Mouse (Mus musculus) liver, embryonic 15.5 days (tissue): ENCODE measurements around the gene Tyro3. TPM values are rescaled to one million over a fixed set of nuclear protein-coding genes. Genes with fewer than 3 reads are reported as not detected.

Experiments
- ATAC-seq: fragments of 200-750 bp; cut with Nextera tagmentation; 2 replicates; pipeline ENCODE4 v1.8.0; 2017; ENCODE audit warnings: moderate number of reproducible peaks, mild to moderate bottlenecking, moderate library complexity; ENCODE audit not compliant: insufficient read depth
- H3K27ac ChIP-seq: fragments of 300-500 bp; sonication (generic); replicated peaks from 2 replicates; pipeline ENCODE4 v1.5.1; 2015; ENCODE audit warnings: mild to moderate bottlenecking, inconsistent platforms
- H3K27me3 ChIP-seq: fragments of 300-500 bp; sonication (generic); 2 replicates; pipeline ENCODE4 v1.6.1; 2015; ENCODE audit warnings: mild to moderate bottlenecking, inconsistent platforms
- H3K36me3 ChIP-seq: fragments of 300-500 bp; sonication (generic); replicated peaks from 2 replicates; pipeline ENCODE4 v1.6.1; 2015; ENCODE audit warnings: moderate library complexity, mild to moderate bottlenecking, inconsistent platforms
- H3K4me1 ChIP-seq: fragments of 300-500 bp; sonication (generic); replicated peaks from 2 replicates; pipeline ENCODE4 v1.6.1; 2015; ENCODE audit warnings: inconsistent platforms
- H3K4me2 ChIP-seq: fragments of 300-500 bp; sonication (generic); 2 replicates; pipeline ENCODE4 v1.6.1; 2015; ENCODE audit warnings: moderate library complexity, mild to moderate bottlenecking, inconsistent platforms
- H3K4me3 ChIP-seq: fragments of 300-500 bp; sonication (generic); replicated peaks from 2 replicates; pipeline ENCODE4 v1.5.1; 2015; ENCODE audit warnings: mild to moderate bottlenecking, inconsistent platforms
- H3K9ac ChIP-seq: fragments of 300-500 bp; sonication (generic); 2 replicates; pipeline ENCODE4 v1.6.1; 2015; ENCODE audit warnings: moderate library complexity, mild to moderate bottlenecking, inconsistent platforms
- H3K9me3 ChIP-seq: fragments of 300-500 bp; sonication (generic); replicated peaks from 2 replicates; pipeline ENCODE4 v1.6.1; 2016; ENCODE audit warnings: inconsistent platforms
- WGBS: fragments of 180-500 bp; shearing (Covaris S2); methylation state at CpG from one replicate; pipeline ENCODE4 v1.1.7; 2015; ENCODE audit warnings: mixed read lengths; ENCODE audit not compliant: insufficient replicate concordance; 5-methylcytosine and 5-hydroxymethylcytosine counted together
- polyA plus RNA-seq: library from polyadenylated mRNA; unstranded; fragments of >200 nt; fragmentation: Nextera tagmentation; extraction: Ambion mirVana; gene quantifications from 2 replicates; pipeline ENCODE4 v1.2.1, GENCODE M21; 2015

The Tyro3 gene
- 1.1 TPM in 2 replicates for polyA plus RNA-seq

GRCm38 (mm10) chr2:119797279-119797783 is at the start of gene Tyro3:
Tyro3 (plus strand) TSS chr2:119797733.
- Histone ChIP-seq H3K9me3 (no peaks in the 10 kb centered on the region), H3K27me3 (peaks cover 78% of the 10 kb centered on the region), H3K4me2 (no peak within 1 kb of the TSS), H3K9ac (no peak within 1 kb of the TSS), H3K4me3 (no peak within 1 kb of the TSS), H3K4me1 (peaks cover 15% of the 10 kb centered on the region), H3K36me3 (no peaks in the 10 kb centered on the region), H3K27ac (no peak within 1 kb of the TSS)
- no peak for ATAC-seq
- 53% methylated on average over 5 of the region's 5 CpGs for WGBS

- WGBS, result 66% methylated on average over 13 of the region's 13 CpGs
- H3K9ac ChIP-seq, result no peak overlapping the region
- H3K27ac ChIP-seq, result no peak overlapping the region
- H3K4me2 ChIP-seq, result no peak overlapping the region
- no peak for ATAC-seq
- H3K4me3 ChIP-seq, result no peak overlapping the region
- H3K36me3 ChIP-seq, result no peaks in the 10 kb centered on the region
- peaks cover 97% of the 10 kb centered on the region for H3K27me3 ChIP-seq
- peaks cover 12% of the 10 kb centered on the region for H3K4me1 ChIP-seq
- no peaks in the 10 kb centered on the region for H3K9me3 ChIP-seq
These were observed 48.3 kb upstream of the Tyro3 start for GRCm38 (mm10) chr2:119749260-119749659.

- H3K27ac ChIP-seq, result no peak overlapping the region
- peaks cover 100% of the 10 kb centered on the region for H3K27me3 ChIP-seq
- peak overlapping the region; percentile 73 for H3K4me2 ChIP-seq
- no peaks in the 10 kb centered on the region for H3K36me3 ChIP-seq
- ATAC-seq, result peak; percentile 18; the same call in 1 of the 2 replicates
- peaks cover 16% of the 10 kb centered on the region for H3K4me1 ChIP-seq
- 6% methylated on average over 27 of the region's 31 CpGs for WGBS
- H3K4me3 ChIP-seq, result peak overlapping the region; percentile 55
- H3K9me3 ChIP-seq, result no peaks in the 10 kb centered on the region
- H3K9ac ChIP-seq, result no peak overlapping the region
These were observed 39.9 kb upstream of the Tyro3 start for GRCm38 (mm10) chr2:119757601-119758100.

GRCm38 (mm10) chr2:119758101-119758843 is 39.3 kb upstream of the Tyro3 start:
- 1% methylated on average over 69 of the region's 77 CpGs for WGBS
- Histone ChIP-seq H3K4me1 (peaks cover 16% of the 10 kb centered on the region), H3K4me3 (peak overlapping the region; percentile 55), H3K27me3 (peaks cover 96% of the 10 kb centered on the region), H3K9ac (no peak overlapping the region), H3K36me3 (no peaks in the 10 kb centered on the region), H3K27ac (no peak overlapping the region), H3K9me3 (no peaks in the 10 kb centered on the region), H3K4me2 (peak overlapping the region; percentile 73)
- ATAC-seq, result peak; percentile 28

- Histone ChIP-seq H3K4me3 (peak overlapping the region; percentile 55), H3K9ac (no peak overlapping the region), H3K4me1 (peaks cover 16% of the 10 kb centered on the region), H3K9me3 (no peaks in the 10 kb centered on the region), H3K36me3 (0 out of 2 replicates have a peak, but pooled peaks cover 8% of the 10 kb centered on the region), H3K27me3 (peaks cover 87% of the 10 kb centered on the region), H3K4me2 (peak overlapping the region; percentile 73), H3K27ac (no peak overlapping the region)
- WGBS, result 5% methylated on average over 44 of the region's 44 CpGs
- no peak for ATAC-seq
These were observed 38.4 kb upstream of the Tyro3 start for GRCm38 (mm10) chr2:119758844-119759835.

- no peak within 1 kb of the TSS for H3K9ac ChIP-seq
- peaks cover 76% of the 10 kb centered on the region for H3K27me3 ChIP-seq
- WGBS, result 10% methylated on average over 9 of the region's 9 CpGs
- no peak within 1 kb of the TSS; the same call in 1 of the 2 replicates for H3K4me2 ChIP-seq
- H3K4me1 ChIP-seq, result peaks cover 16% of the 10 kb centered on the region
- no peak within 1 kb of the TSS for H3K4me3 ChIP-seq
- no peak within 1 kb of the TSS for H3K27ac ChIP-seq
- no peak for ATAC-seq
- H3K36me3 ChIP-seq, result peaks cover 13% of the 10 kb centered on the region; the same call in 1 of the 2 replicates
- H3K9me3 ChIP-seq, result no peaks in the 10 kb centered on the region
These were observed 37.3 kb upstream of the Tyro3 start, which contains the start of gene Ltk for GRCm38 (mm10) chr2:119760251-119760650. Ltk (minus strand) TSS chr2:119760431.

GRCm38 (mm10) chr2:119762276-119762675 is 35.3 kb upstream of the Tyro3 start:
- Histone ChIP-seq H3K9ac (no peak overlapping the region), H3K4me3 (no peak overlapping the region), H3K36me3 (peaks cover 18% of the 10 kb centered on the region), H3K4me2 (no peak overlapping the region), H3K4me1 (peaks cover 16% of the 10 kb centered on the region), H3K27me3 (peaks cover 56% of the 10 kb centered on the region), H3K27ac (no peak overlapping the region), H3K9me3 (no peaks in the 10 kb centered on the region)
- WGBS, result 47% methylated on average over 1 of the region's 1 CpGs
- no peak for ATAC-seq

- Histone ChIP-seq H3K4me1 (peaks cover under 1% of the 10 kb centered on the region; the same call in 1 of the 2 replicates), H3K36me3 (peaks cover 26% of the 10 kb centered on the region), H3K9ac (no peak overlapping the region), H3K4me3 (no peak overlapping the region), H3K27me3 (peaks cover 39% of the 10 kb centered on the region), H3K27ac (no peak overlapping the region), H3K4me2 (no peak overlapping the region), H3K9me3 (no peaks in the 10 kb centered on the region)
- 53% methylated on average over 4 of the region's 4 CpGs for WGBS
- no peak for ATAC-seq
These were observed 33.6 kb upstream of the Tyro3 start for GRCm38 (mm10) chr2:119763924-119764323.

- Histone ChIP-seq H3K4me3 (no peak overlapping the region), H3K27me3 (peaks cover 6% of the 10 kb centered on the region), H3K4me1 (no peaks in the 10 kb centered on the region), H3K4me2 (no peak overlapping the region), H3K36me3 (peaks cover 44% of the 10 kb centered on the region), H3K27ac (no peak overlapping the region), H3K9me3 (no peaks in the 10 kb centered on the region), H3K9ac (no peak overlapping the region)
- WGBS, result 85% methylated on average over 6 of the region's 6 CpGs
- ATAC-seq, result no peak
These were observed 30.3 kb upstream of the Tyro3 start for GRCm38 (mm10) chr2:119767246-119767645.

GRCm38 (mm10) chr2:119787206-119787883 is 10.2 kb upstream of the Tyro3 start, which contains the start of gene Rpap1:
Rpap1 (minus strand) TSS chr2:119787537.
- H3K27me3 ChIP-seq, result peaks cover 10% of the 10 kb centered on the region
- peak within 1 kb of the TSS; percentile 68 for H3K9ac ChIP-seq
- peak within 1 kb of the TSS; percentile 74 for H3K4me3 ChIP-seq
- ATAC-seq, result peak; percentile 90
- WGBS, result under 1% methylated on average over 44 of the region's 44 CpGs
- no peaks in the 10 kb centered on the region for H3K9me3 ChIP-seq
- H3K4me2 ChIP-seq, result peak within 1 kb of the TSS; percentile 86
- peaks cover 8% of the 10 kb centered on the region for H3K36me3 ChIP-seq
- peak within 1 kb of the TSS; percentile 34; the same call in 1 of the 2 replicates for H3K27ac ChIP-seq
- peaks cover 17% of the 10 kb centered on the region for H3K4me1 ChIP-seq
